Mouse (Mus musculus) layer of hippocampus, adult 9-10 months (tissue): Measurements from ENCODE around the gene Syngr2.

Experiments
- DNase-seq: peaks from one replicate; pipeline ENCODE4 v3.0.0; 2022; ENCODE audit warnings: low spot score

Gene Syngr2

DNA sequence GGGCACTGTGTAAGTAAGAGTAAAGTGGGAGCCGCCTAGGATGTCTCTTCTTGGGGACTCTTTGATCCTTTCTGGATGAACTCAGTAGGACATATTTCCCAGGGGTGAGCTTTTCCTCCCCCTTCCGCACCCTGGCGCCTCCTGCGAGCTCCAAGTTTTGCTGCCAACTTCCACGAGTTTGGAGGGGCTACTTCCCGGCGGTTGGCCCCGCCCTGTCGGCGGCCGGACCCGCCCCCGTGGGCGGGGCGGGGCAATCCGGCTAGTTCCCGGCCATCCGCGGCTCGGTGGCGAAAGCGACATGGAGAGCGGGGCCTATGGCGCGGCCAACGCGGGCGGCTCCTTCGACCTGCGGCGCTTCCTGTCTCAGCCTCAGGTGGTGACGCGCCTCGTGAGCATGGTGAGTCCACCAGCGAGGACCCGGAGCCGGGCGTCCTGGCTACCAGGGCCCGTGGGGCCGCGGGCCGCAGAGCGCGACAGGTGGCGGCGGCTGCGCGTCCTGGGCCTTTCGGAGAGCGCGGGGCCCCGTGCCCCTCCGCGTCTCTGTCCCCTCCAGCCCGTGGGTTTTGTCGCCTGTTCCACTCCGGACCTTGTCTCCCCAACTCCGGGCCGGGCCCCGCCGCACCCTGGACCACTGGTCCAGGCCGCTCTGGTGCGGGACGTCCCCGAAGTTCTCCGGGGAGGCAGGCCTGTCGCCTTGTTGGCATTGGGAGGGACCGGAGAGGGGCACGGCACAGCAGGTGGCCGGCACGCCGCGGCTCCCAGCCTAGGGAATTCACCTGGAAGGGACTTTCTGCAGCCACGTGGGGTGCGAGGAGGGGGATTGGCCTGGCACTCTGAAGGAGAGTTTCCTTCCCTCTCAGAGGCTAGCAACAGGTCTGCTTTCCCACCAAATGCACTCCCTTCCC lies at the start of gene Syngr2, which contains the start of gene Gm20708:
Gene Syngr2, plus strand, starts transcription at position 262 of the 905 bp plus-strand sequence.
Gene Gm20708, plus strand, starts transcription at position 262 of the 905 bp plus-strand sequence.
- no peak for DNase-seq

- no peak for DNase-seq
Measured at GRCm38 (mm10) chr11:117760374-117761119, 48.9 kb upstream of the Syngr2 start.

DNA sequence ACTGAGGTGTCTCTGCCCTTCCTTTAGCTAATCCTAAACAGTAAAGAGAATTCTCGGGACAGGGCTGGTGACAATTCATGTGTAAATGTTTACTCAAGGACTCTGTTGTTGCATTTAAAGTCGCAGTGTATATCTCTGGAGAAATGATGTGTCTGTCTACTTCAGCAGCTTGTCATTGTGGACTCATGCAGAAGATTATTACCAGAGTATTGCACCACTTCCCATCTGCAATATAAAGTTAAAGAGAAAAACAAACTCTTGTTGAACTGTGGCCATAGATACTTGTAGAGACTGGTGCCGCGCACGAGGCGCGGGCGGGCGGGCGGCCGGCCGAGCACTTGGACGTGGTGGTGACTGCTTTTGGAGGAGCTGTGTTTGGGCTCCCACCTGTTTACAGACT lies 47.7 kb upstream of the Syngr2 start:
- no peak for DNase-seq

DNA sequence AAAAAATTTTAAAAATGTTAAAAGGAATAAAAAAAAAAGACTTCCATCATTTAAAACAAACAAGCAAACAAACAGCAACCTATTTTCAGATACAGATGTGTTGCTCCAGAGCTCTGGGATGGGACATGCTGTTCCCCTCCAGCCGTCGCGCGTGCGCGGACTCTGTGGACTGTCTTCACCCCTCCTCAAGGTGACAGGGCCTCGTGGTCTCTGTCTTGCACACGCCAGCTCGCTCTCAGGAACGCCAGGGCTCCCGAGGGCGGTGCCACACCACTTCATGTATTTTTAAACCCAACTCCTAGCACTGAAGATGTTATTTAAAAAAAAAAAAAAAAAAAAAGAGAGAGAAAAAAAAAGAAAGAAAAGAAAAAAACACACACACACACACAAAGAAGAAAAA lies 47.2 kb upstream of the Syngr2 start:
- no peak for DNase-seq

DNA sequence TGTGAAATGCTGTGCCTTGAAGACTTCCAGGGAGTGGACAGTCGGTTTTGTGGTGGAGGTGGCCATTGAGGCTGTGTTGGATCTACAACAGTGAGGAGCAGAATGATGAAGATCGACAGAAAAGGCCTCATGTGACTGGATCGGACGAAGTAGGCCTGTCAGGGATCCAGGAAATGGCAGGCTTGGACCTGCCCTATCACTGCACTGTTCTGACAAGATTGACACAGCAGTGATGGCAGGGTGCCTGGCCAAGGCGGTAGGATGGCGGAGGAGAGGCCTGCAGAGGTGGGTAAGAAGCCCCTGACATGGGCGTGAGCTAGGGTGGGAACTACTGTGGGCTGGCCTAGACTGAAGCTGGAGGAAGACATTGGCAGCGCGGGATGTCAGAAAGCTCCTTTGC lies 45.1 kb upstream of the Syngr2 start:
- no peak for DNase-seq

GRCm38 (mm10) chr11:117765361-117765760 lies 44.1 kb upstream of the Syngr2 start:
- DNase-seq: no peak

- no peak for DNase-seq
Measured at GRCm38 (mm10) chr11:117766275-117766674, 43.2 kb upstream of the Syngr2 start.

DNA sequence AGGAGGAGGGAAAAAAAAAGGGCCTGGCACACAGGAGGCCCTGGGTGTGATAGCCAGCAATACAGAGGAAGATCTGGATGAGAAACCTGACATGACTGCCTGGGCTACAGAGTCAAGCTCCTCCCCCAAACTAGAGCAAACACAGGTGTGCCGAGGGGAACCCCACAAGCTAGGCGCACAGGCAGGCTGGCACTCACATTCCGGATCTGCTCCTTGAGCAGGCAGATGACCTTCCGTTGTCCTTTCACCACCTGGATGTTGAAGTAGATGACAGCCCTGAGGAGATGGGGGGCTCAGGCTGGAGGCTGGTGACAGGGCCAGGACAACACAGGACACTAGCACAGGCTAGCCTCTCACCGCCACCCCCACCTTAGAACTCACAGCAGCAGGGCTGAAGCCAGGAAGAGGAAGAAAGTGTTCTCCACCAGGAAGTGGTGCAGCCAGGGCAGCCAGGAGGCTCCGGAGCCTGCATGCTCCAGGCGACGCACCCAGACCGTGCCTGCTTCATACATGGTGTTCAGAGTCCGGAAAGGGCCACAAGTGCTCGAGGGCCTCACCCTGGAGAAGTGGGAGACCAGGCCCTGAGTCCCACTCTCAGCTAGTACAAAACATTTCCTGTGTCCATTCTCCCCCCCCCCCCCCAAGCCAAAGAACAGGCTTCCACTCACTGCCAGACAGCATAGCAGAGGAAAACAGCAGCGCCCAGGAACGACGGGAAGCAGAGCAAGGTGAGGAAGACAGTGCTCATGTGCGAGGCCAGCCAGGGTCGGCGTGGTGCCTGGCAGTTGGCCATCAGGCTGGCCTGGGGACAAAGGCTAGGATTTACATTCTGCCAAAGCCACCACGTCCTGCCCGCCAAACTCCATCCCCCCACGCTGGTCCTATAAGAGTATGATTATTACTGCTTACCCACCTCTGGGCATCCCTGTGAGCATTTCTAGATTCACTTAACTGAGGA lies 40.5 kb upstream of the Syngr2 start:
- no peak for DNase-seq

- no peak for DNase-seq
Measured at GRCm38 (mm10) chr11:117769683-117770047, 39.8 kb upstream of the Syngr2 start.

- DNase-seq: no peak
Measured at GRCm38 (mm10) chr11:117770407-117770806, 39.1 kb upstream of the Syngr2 start.

DNA sequence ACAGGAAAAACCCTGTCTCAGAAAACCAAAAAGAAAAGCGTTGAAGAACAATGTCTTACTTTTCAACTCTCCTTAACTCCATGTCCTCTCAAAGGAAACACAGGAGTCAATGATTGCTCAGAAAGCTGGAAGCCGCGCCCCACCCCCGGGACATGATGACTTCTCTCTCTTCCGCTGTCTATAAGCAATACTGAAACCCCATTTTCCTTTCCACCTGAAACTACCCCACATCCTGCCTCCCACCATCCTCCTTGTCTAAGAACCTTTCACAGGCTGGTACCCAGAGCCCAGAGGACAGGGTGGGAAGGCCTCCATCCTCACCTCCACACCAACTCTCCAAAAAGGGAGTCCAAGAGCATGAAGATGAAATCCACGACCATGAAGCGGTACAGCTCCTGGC lies 37.1 kb upstream of the Syngr2 start:
- DNase-seq: no peak

GRCm38 (mm10) chr11:117774925-117775324 lies 34.5 kb upstream of the Syngr2 start:
- DNase-seq: no peak

- no peak for DNase-seq
Measured at GRCm38 (mm10) chr11:117775540-117775939, 33.9 kb upstream of the Syngr2 start.

DNA sequence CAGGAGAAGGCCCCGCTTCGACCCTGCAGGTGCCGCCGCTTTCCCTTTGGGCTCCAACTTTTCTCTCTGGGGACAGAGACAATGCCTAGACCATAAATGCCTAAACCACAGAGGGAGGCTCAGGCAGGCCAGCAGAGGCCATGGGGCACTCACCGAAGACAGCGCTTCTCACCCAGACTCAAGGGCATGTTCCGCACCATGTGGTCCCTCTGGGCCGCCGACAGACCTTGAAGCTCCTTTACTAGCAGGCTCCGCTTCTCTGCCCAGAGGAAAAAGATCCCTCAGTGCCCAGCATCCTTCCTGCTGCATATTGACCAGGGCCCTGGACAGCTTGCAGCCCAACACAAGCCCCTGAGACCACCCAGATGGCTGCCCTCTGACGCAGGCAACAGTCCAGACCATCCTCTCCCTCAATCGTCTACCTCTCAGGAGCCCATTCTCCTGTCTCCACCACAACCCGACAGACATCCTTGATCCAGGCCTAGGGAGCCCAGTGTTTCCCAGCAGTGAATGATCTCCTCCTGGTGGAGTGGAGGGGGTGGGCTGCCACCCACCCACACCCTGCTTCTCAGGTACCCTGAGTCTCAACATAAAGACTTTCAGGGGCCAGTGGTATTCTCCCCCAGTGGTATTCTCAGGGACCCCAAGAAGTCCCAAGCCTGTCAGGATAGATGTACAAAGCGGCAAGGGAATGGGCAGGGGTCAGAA lies 33.2 kb upstream of the Syngr2 start:
- DNase-seq: no peak

- DNase-seq: no peak
Measured at GRCm38 (mm10) chr11:117777111-117777510, 32.4 kb upstream of the Syngr2 start.

GRCm38 (mm10) chr11:117778031-117778430 lies 31.4 kb upstream of the Syngr2 start:
- DNase-seq: no peak

- DNase-seq: no peak
Measured at GRCm38 (mm10) chr11:117778851-117779433, 30.5 kb upstream of the Syngr2 start.

- DNase-seq: no peak
Measured at GRCm38 (mm10) chr11:117779434-117780198, 29.9 kb upstream of the Syngr2 start.

DNA sequence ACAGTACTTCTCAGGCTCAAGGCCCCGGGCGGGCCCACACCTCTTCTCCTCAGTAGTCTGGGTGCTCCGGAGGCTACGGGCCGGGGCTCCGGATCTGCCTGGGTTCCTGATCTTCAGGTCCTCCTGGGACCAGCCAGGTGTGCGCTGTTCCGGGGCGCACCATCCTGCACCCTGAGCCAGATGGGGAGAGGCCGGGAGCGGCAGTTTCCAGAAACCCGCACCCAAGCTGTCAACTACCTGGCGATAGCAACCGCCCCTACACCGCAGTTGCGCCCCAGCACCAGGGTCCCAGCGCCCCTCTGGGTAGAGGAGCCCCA lies 29.3 kb upstream of the Syngr2 start:
- DNase-seq: no peak

GRCm38 (mm10) chr11:117780582-117781111 lies 28.8 kb upstream of the Syngr2 start:
- DNase-seq: no peak
